12 mouse cellular contexts compared by ENCODE assay signal in the genomic region with DNA sequence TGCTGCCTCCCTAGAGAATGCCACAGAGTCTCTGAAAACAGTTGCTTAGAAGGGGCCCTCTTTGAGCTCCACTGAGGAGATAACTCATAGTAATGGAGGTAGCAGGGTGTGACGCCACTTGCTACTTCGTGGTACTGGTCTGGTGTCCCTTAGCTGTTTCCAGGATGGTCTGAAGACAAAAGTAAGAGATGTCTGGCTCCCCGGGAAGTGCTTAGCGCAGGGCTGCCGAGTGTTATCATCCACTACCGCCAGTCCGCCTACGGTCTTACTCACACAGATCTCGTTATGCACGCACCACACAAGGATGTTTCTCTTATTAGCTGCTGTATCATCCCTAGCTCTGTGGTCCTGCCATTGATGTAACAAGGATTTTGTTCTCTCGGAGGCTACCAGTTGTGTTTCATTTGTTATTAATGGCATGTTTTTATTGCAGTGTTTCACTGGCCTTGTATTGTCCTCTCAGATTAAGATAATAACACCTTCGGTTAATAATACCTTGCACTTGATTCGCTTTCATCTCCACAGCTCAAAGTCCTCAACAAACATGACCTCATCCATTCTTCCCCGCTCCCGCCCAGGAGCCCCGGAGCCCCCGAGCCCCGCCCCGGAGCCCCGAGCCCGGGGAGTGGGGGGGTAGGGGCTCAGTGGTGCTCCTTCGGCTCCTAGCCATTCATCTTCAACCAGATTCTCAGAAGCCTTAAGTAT. TPM values are rescaled to one million over a fixed set of nuclear protein-coding genes. Genes with fewer than 3 reads are reported as not detected.
A peak's percentile ranks its signal among the peaks of the same experiment; 100 is the strongest.
DNase-seq lines count a peak whose midpoint lies in the region; ATAC-seq and TF ChIP-seq lines count a peak whose summit lies in the region.
"Had no signal": no experiment of that assay in that cellular context is flagged by ENCODE, and none has a peak within 500 bp of the region (broad histone marks: within the 10 kb centered on the region; RNA-seq: fewer than 3 reads in every experiment).

No protein-coding gene starts in this region.

- H3K27me3 ChIP-seq in heart, postnatal 0 days (ENCODE audit: control insufficient read depth, insufficient read depth, low read length): no peaks in the 10 kb centered on the region
- H3K27me3 ChIP-seq in E14TG2a.4 (ENCODE audit: insufficient read depth, low read length): no peaks in the 10 kb centered on the region
- no peaks in the 10 kb centered on the region for H3K27me3 ChIP-seq in liver, postnatal 0 days (ENCODE audit: insufficient read depth, low read length)
- no peaks in the 10 kb centered on the region for H3K27me3 ChIP-seq in hindbrain, postnatal 0 days (ENCODE audit: insufficient read depth, low read length)
- H3K27me3 ChIP-seq: hindbrain, embryonic 15.5 days; neural tube, embryonic 13.5 days had no signal

- no peak overlapping the region for H3K9ac ChIP-seq in heart, postnatal 0 days (replicated peaks; ENCODE audit: low read depth, low read length)
- 0 out of 2 replicates have a peak overlapping the region, but pooled peaks have one; percentile 34 for H3K9ac ChIP-seq in liver, postnatal 0 days (replicated peaks)
- no peak overlapping the region for H3K9ac ChIP-seq in hindbrain, postnatal 0 days (replicated peaks; ENCODE audit: low read length)
- H3K9ac ChIP-seq: hindbrain, embryonic 15.5 days; neural tube, embryonic 13.5 days had no signal

- no peaks in the 10 kb centered on the region for H3K36me3 ChIP-seq in heart, postnatal 0 days (replicated peaks; ENCODE audit: control insufficient read depth, insufficient read depth, low read length)
- H3K36me3 ChIP-seq in E14TG2a.4 (ENCODE audit: insufficient read depth, low read length): peaks cover 11% of the 10 kb centered on the region
- H3K36me3 ChIP-seq in liver, postnatal 0 days (replicated peaks; ENCODE audit: insufficient read depth, low read length): peaks cover 10% of the 10 kb centered on the region
- no peaks in the 10 kb centered on the region for H3K36me3 ChIP-seq in hindbrain, postnatal 0 days (ENCODE audit: insufficient read depth, low read length)
- H3K36me3 ChIP-seq: hindbrain, embryonic 15.5 days; neural tube, embryonic 13.5 days had no signal

- DNase-seq in heart, postnatal 0 days (ENCODE audit: low spot score): no peak
- DNase-seq in heart, postnatal 25 days (ENCODE audit: low spot score): no peak
- DNase-seq in c-Kit-positive CD71-positive TER-119-positive erythroid progenitor cells, embryonic 14.5 days (ENCODE audit: low spot score): peak; percentile 64
- no peak for DNase-seq in liver, postnatal 0 days
- no peak for DNase-seq in adrenal gland, postnatal 36 days
- DNase-seq in frontal cortex, postnatal 14 days (ENCODE audit: low spot score in 2 of 2): no peak
- DNase-seq in hindbrain, postnatal 0 days (ENCODE audit: low spot score): no peak
- DNase-seq: cerebellum, adult 18-20 months had no signal

- no peak for ATAC-seq in heart, postnatal 0 days (ENCODE audit: insufficient read depth, low read depth)
- ATAC-seq in liver, postnatal 0 days: no peak
- ATAC-seq in hindbrain, postnatal 0 days: no peak

- intact Hi-C loops in heart, postnatal 25 days (cut with DNase I): no loop called here

- H3K27ac ChIP-seq in heart, postnatal 0 days (ENCODE audit: low read depth): no peak overlapping the region
- no peak overlapping the region for H3K27ac ChIP-seq in liver, postnatal 0 days (ENCODE audit: low read depth)
- H3K27ac ChIP-seq in hindbrain, postnatal 0 days: no peak overlapping the region
- H3K27ac ChIP-seq: hindbrain, embryonic 15.5 days; neural tube, embryonic 13.5 days had no signal

- H3K4me2 ChIP-seq in heart, postnatal 0 days (ENCODE audit: low read depth, low read length): peak overlapping the region; percentile 7; the same call in 1 of the 2 replicates
- H3K4me2 ChIP-seq in liver, postnatal 0 days (ENCODE audit: low read depth, low read length): peak overlapping the region; percentile 31
- H3K4me2 ChIP-seq in hindbrain, postnatal 0 days (ENCODE audit: low read depth, low read length): no peak overlapping the region
- H3K4me2 ChIP-seq: hindbrain, embryonic 15.5 days; neural tube, embryonic 13.5 days had no signal

- TF ChIP-seq CTCF in heart, postnatal 0 days (IDR thresholded peaks at IDR 0.05; ENCODE audit: low read depth): no peak
- no peak for TF ChIP-seq CTCF in E14TG2a.4 (conservative IDR thresholded peaks at IDR 0.05; ENCODE audit: low read length)
- no peak for TF ChIP-seq CTCF in liver, postnatal 0 days (IDR thresholded peaks at IDR 0.05; ENCODE audit: low read depth)
- TF ChIP-seq CTCF in hindbrain, postnatal 0 days (IDR thresholded peaks at IDR 0.05; ENCODE audit: low read depth): no peak

- no peak overlapping the region for H3K4me3 ChIP-seq in heart, postnatal 0 days (ENCODE audit: low read depth, low read length)
- peak overlapping the region; percentile 63 for H3K4me3 ChIP-seq in E14TG2a.4 (replicated peaks; ENCODE audit: low read length)
- H3K4me3 ChIP-seq in liver, postnatal 0 days (ENCODE audit: low read depth, low read length): peak overlapping the region; percentile 22; the same call in 1 of the 2 replicates
- H3K4me3 ChIP-seq in hindbrain, postnatal 0 days (ENCODE audit: low read length): no peak overlapping the region
- H3K4me3 ChIP-seq: hindbrain, embryonic 15.5 days; neural tube, embryonic 13.5 days had no signal

- no peaks in the 10 kb centered on the region for H3K9me3 ChIP-seq in heart, postnatal 0 days (replicated peaks; ENCODE audit: control insufficient read depth, low read length)
- no peaks in the 10 kb centered on the region for H3K9me3 ChIP-seq in E14TG2a.4 (ENCODE audit: low read length)
- no peaks in the 10 kb centered on the region for H3K9me3 ChIP-seq in liver, postnatal 0 days (ENCODE audit: low read length)
- no peaks in the 10 kb centered on the region for H3K9me3 ChIP-seq in hindbrain, postnatal 0 days (ENCODE audit: low read length)
- H3K9me3 ChIP-seq: hindbrain, embryonic 15.5 days; neural tube, embryonic 13.5 days had no signal

- 18% methylated on average over 22 of the region's 22 CpGs for WGBS in heart, postnatal 0 days
- 35% methylated on average over 22 of the region's 22 CpGs for WGBS in liver, postnatal 0 days (ENCODE audit: insufficient replicate concordance)
- 44% methylated on average over 22 of the region's 22 CpGs for WGBS in hindbrain, postnatal 0 days

- no peak for TF ChIP-seq EP300 in heart, postnatal 0 days (IDR thresholded peaks at IDR 0.05; ENCODE audit: low read depth)
- no peak for TF ChIP-seq EP300 in liver, postnatal 0 days (IDR thresholded peaks at IDR 0.05; ENCODE audit: low read depth)

- H3K4me1 ChIP-seq in heart, postnatal 0 days (ENCODE audit: control insufficient read depth, insufficient read depth): peaks cover 18% of the 10 kb centered on the region
- H3K4me1 ChIP-seq in E14TG2a.4 (replicated peaks; ENCODE audit: low read depth, low read length): peaks cover 78% of the 10 kb centered on the region
- peaks cover 43% of the 10 kb centered on the region for H3K4me1 ChIP-seq in liver, postnatal 0 days (ENCODE audit: insufficient read depth)
- H3K4me1 ChIP-seq in hindbrain, postnatal 0 days (ENCODE audit: insufficient read depth, low read length): peaks cover 6% of the 10 kb centered on the region; the same call in 1 of the 2 replicates

RNA-seq across cellular contexts. Expression of a gene that starts 3.0 kb away (rescaled TPM):
- 48.3 and 161 TPM in 2 replicates for total RNA-seq in heart, postnatal 0 days (2014; rRNA removed; ENCODE audit: low replicate concordance)
- 32.3 and 41.9 TPM in 2 replicates for polyA plus RNA-seq in heart, postnatal 0 days (2015; fragmentation: Nextera tagmentation; extraction: Ambion mirVana)
- total RNA-seq in heart, postnatal 25 days (2021): 10 to 100 TPM; 36.7 to 37.9 TPM
- polyA plus RNA-seq in liver, postnatal 0 days (2015; fragmentation: Nextera tagmentation; extraction: Ambion mirVana): 29.2 and 29.8 TPM in 2 replicates
- total RNA-seq in adrenal gland, postnatal 36 days (2021): 10 to 100 TPM; 30.9 to 42.6 TPM
- total RNA-seq in hindbrain, postnatal 0 days (2014; rRNA removed): 67.9 and 102 TPM in 2 replicates
- polyA plus RNA-seq in hindbrain, postnatal 0 days (2015; fragmentation: Nextera tagmentation; extraction: Ambion mirVana): 39.3 and 41.7 TPM in 2 replicates

RNA-seq across cellular contexts. Expression of a gene that starts 18.0 kb away (rescaled TPM):
- 10.8 and 11.4 TPM in 2 replicates for total RNA-seq in heart, postnatal 0 days (2014; rRNA removed; ENCODE audit: low replicate concordance)
- polyA plus RNA-seq in heart, postnatal 0 days (2015; fragmentation: Nextera tagmentation; extraction: Ambion mirVana): 2.2 and 3.5 TPM in 2 replicates
- 1 to 10 TPM; 3.9 to 4.1 TPM for total RNA-seq in heart, postnatal 25 days (2021)
- polyA plus RNA-seq in liver, postnatal 0 days (2015; fragmentation: Nextera tagmentation; extraction: Ambion mirVana): 1.5 and 2.2 TPM in 2 replicates
- total RNA-seq in adrenal gland, postnatal 36 days (2021): 1 to 10 TPM; 8.1 TPM
- total RNA-seq in hindbrain, postnatal 0 days (2014; rRNA removed): 108 and 117 TPM in 2 replicates
- polyA plus RNA-seq in hindbrain, postnatal 0 days (2015; fragmentation: Nextera tagmentation; extraction: Ambion mirVana): 53.0 and 60.5 TPM in 2 replicates

RNA-seq across cellular contexts. Expression of a gene that starts 35.2 kb away (rescaled TPM):
- 0.23 TPM in 1 of 2 replicates, not detected in the other for total RNA-seq in heart, postnatal 0 days (2014; rRNA removed; ENCODE audit: low replicate concordance)
- not detected in 2 replicates for polyA plus RNA-seq in heart, postnatal 0 days (2015; fragmentation: Nextera tagmentation; extraction: Ambion mirVana)
- total RNA-seq in heart, postnatal 25 days (2021): not detected
- 0.06 TPM in 1 of 2 replicates, not detected in the other for polyA plus RNA-seq in liver, postnatal 0 days (2015; fragmentation: Nextera tagmentation; extraction: Ambion mirVana)
- total RNA-seq in adrenal gland, postnatal 36 days (2021): not detected
- total RNA-seq in hindbrain, postnatal 0 days (2014; rRNA removed): not detected in 2 replicates
- 0.30 and 0.31 TPM in 2 replicates for polyA plus RNA-seq in hindbrain, postnatal 0 days (2015; fragmentation: Nextera tagmentation; extraction: Ambion mirVana)
- total RNA-seq: left cerebral cortex, postnatal 36 days had no signal
- polyA plus RNA-seq: neural tube, embryonic 13.5 days had no signal

Comparison
In these comparisons a context has a peak if more than half of its experiments do, and no peak if none do; other contexts are left out.
1. H3K4me3 ChIP-seq: peak in E14TG2a.4 (single experiment) and liver, postnatal 0 days (single experiment); none in heart, postnatal 0 days (single experiment) and hindbrain, postnatal 0 days (single experiment).